Mouse (Mus musculus) G1E (cell line): ENCODE measurements around the gene Bcdin3d.

Experiments
- CTCF ChIP-seq: IDR thresholded peaks from 2 replicates; pipeline ENCODE4 v1.5.1; 2012; ENCODE audit warnings: low read depth, low read length, inconsistent platforms, mixed read lengths
- TAL1 ChIP-seq: conservative IDR thresholded peaks from 2 replicates; pipeline ENCODE4 v1.6.1; 2012; ENCODE audit warnings: low read depth, low read length, inconsistent platforms, mixed read lengths

- no peak for TF ChIP-seq CTCF
- TF ChIP-seq TAL1, result no peak
Observed at GRCm38 (mm10) chr15:99455415-99455814, 19.1 kb downstream of the Bcdin3d start.
